Mouse (Mus musculus): ENCODE measurements at regions not wholly inside any gene's neighbourhood (a gene's known extent, or its start where the extent isn't known, plus 50 kb on each side); places are given as distances from the start of the nearest gene placed in this dataset.

GRCm38 (mm10) chr8:59265685-59266084 is 353.2 kb upstream of the Galntl6 start:
- no peak overlapping the region for H3K4me3 ChIP-seq (ENCODE audit: low read length)
- no peak for ATAC-seq (ENCODE audit: low FRiP score, low TSS enrichment)
- H3K4me2 ChIP-seq (replicated peaks; ENCODE audit: low read depth, low read length) = no peak overlapping the region
- H3K27ac ChIP-seq (ENCODE audit: low read length) = no peak overlapping the region
- no peaks in the 10 kb centered on the region for H3K36me3 ChIP-seq (ENCODE audit: insufficient read depth, low read length)
- H3K4me1 ChIP-seq (ENCODE audit: insufficient read depth, low read length) = no peaks in the 10 kb centered on the region
- H3K9me3 ChIP-seq (ENCODE audit: low read length) = no peaks in the 10 kb centered on the region
- H3K27me3 ChIP-seq (ENCODE audit: insufficient read depth, low read length) = no peaks in the 10 kb centered on the region
- no peak overlapping the region for H3K9ac ChIP-seq (replicated peaks; ENCODE audit: low read length)

GRCm38 (mm10) chr8:59232799-59233198 is 320.4 kb upstream of the Galntl6 start:
- H3K27ac ChIP-seq (ENCODE audit: low read length) = no peak overlapping the region
- ATAC-seq (ENCODE audit: low FRiP score, low TSS enrichment) = peak; percentile 63; the same call in 1 of the 2 replicates
- no peak overlapping the region for H3K4me2 ChIP-seq (replicated peaks; ENCODE audit: low read depth, low read length)
- WGBS = 47% methylated on average over 2 of the region's 2 CpGs
- H3K9ac ChIP-seq (replicated peaks; ENCODE audit: low read length) = no peak overlapping the region
- no peak overlapping the region for H3K4me3 ChIP-seq (ENCODE audit: low read length)
- H3K9me3 ChIP-seq (ENCODE audit: low read length) = no peaks in the 10 kb centered on the region
- no peaks in the 10 kb centered on the region for H3K36me3 ChIP-seq (ENCODE audit: insufficient read depth, low read length)
- no peaks in the 10 kb centered on the region for H3K27me3 ChIP-seq (ENCODE audit: insufficient read depth, low read length)
- no peaks in the 10 kb centered on the region for H3K4me1 ChIP-seq (ENCODE audit: insufficient read depth, low read length)

GRCm38 (mm10) chr8:59224665-59225064 is 312.2 kb upstream of the Galntl6 start:
- ATAC-seq (ENCODE audit: low FRiP score, low TSS enrichment) = no peak
- WGBS = 51% methylated on average over 3 of the region's 3 CpGs
- H3K4me3 ChIP-seq (ENCODE audit: low read length) = no peak overlapping the region
- H3K9ac ChIP-seq (replicated peaks; ENCODE audit: low read length) = no peak overlapping the region
- no peaks in the 10 kb centered on the region for H3K27me3 ChIP-seq (ENCODE audit: insufficient read depth, low read length)
- H3K4me1 ChIP-seq (ENCODE audit: insufficient read depth, low read length) = no peaks in the 10 kb centered on the region
- no peak overlapping the region for H3K27ac ChIP-seq (ENCODE audit: low read length)
- no peaks in the 10 kb centered on the region for H3K36me3 ChIP-seq (ENCODE audit: insufficient read depth, low read length)
- H3K9me3 ChIP-seq (ENCODE audit: low read length) = no peaks in the 10 kb centered on the region
- H3K4me2 ChIP-seq (replicated peaks; ENCODE audit: low read depth, low read length) = no peak overlapping the region

- Histone ChIP-seq H3K36me3 (ENCODE audit: insufficient read depth, low read length) (no peaks in the 10 kb centered on the region), H3K27ac (ENCODE audit: low read length) (no peak overlapping the region), H3K27me3 (ENCODE audit: insufficient read depth, low read length) (no peaks in the 10 kb centered on the region), H3K4me2 (replicated peaks; ENCODE audit: low read depth, low read length) (no peak overlapping the region), H3K4me3 (ENCODE audit: low read length) (no peak overlapping the region), H3K9ac (replicated peaks; ENCODE audit: low read length) (no peak overlapping the region), H3K9me3 (ENCODE audit: low read length) (no peaks in the 10 kb centered on the region), H3K4me1 (ENCODE audit: insufficient read depth, low read length) (0 out of 2 replicates have a peak, but pooled peaks cover 3% of the 10 kb centered on the region)
- ATAC-seq (ENCODE audit: low FRiP score, low TSS enrichment) = peak; percentile 71; the same call in 1 of the 2 replicates
- 26% methylated on average over 1 of the region's 1 CpGs for WGBS
These were observed 262.3 kb upstream of the Galntl6 start for GRCm38 (mm10) chr8:59174578-59175357.

- Histone ChIP-seq H3K4me2 (replicated peaks; ENCODE audit: low read depth, low read length) (no peak overlapping the region), H3K4me1 (ENCODE audit: insufficient read depth, low read length) (no peaks in the 10 kb centered on the region), H3K27ac (ENCODE audit: low read length) (no peak overlapping the region), H3K36me3 (ENCODE audit: insufficient read depth, low read length) (no peaks in the 10 kb centered on the region), H3K9me3 (ENCODE audit: low read length) (0 out of 2 replicates have a peak, but pooled peaks cover 6% of the 10 kb centered on the region), H3K4me3 (ENCODE audit: low read length) (no peak overlapping the region), H3K27me3 (ENCODE audit: insufficient read depth, low read length) (no peaks in the 10 kb centered on the region), H3K9ac (replicated peaks; ENCODE audit: low read length) (no peak overlapping the region)
- 84% methylated on average over 2 of the region's 2 CpGs for WGBS
- ATAC-seq (ENCODE audit: low FRiP score, low TSS enrichment) = no peak
These were observed 218.3 kb upstream of the Galntl6 start for GRCm38 (mm10) chr8:59130777-59131176.

- 69% methylated on average over 3 of the region's 3 CpGs for WGBS
- H3K27ac ChIP-seq (ENCODE audit: low read length) = no peak overlapping the region
- H3K9ac ChIP-seq (replicated peaks; ENCODE audit: low read length) = no peak overlapping the region
- H3K4me2 ChIP-seq (replicated peaks; ENCODE audit: low read depth, low read length) = no peak overlapping the region
- H3K27me3 ChIP-seq (ENCODE audit: insufficient read depth, low read length) = no peaks in the 10 kb centered on the region
- ATAC-seq (ENCODE audit: low FRiP score, low TSS enrichment) = no peak
- H3K4me1 ChIP-seq (ENCODE audit: insufficient read depth, low read length) = no peaks in the 10 kb centered on the region
- H3K36me3 ChIP-seq (ENCODE audit: insufficient read depth, low read length) = no peaks in the 10 kb centered on the region
- H3K4me3 ChIP-seq (ENCODE audit: low read length) = no peak overlapping the region
- no peaks in the 10 kb centered on the region for H3K9me3 ChIP-seq (ENCODE audit: low read length)
These were observed 200.8 kb upstream of the Galntl6 start for GRCm38 (mm10) chr8:59113221-59113620.

- ATAC-seq (ENCODE audit: low FRiP score, low TSS enrichment) = no peak
- Histone ChIP-seq H3K27me3 (ENCODE audit: insufficient read depth, low read length) (no peaks in the 10 kb centered on the region), H3K4me3 (ENCODE audit: low read length) (no peak overlapping the region), H3K4me2 (replicated peaks; ENCODE audit: low read depth, low read length) (no peak overlapping the region), H3K9ac (replicated peaks; ENCODE audit: low read length) (no peak overlapping the region), H3K27ac (ENCODE audit: low read length) (no peak overlapping the region), H3K4me1 (ENCODE audit: insufficient read depth, low read length) (no peaks in the 10 kb centered on the region), H3K36me3 (ENCODE audit: insufficient read depth, low read length) (no peaks in the 10 kb centered on the region), H3K9me3 (ENCODE audit: low read length) (no peaks in the 10 kb centered on the region)
- 71% methylated on average over 4 of the region's 4 CpGs for WGBS
These were observed 178.9 kb upstream of the Galntl6 start for GRCm38 (mm10) chr8:59091274-59091856.

All from kidney, embryonic 16.5 days (tissue).